Mouse (Mus musculus) erythroid progenitor cell, adult 5-6 weeks (primary cell): ENCODE results near the gene Tlx2. TPM values are rescaled to one million over a fixed set of nuclear protein-coding genes. Genes with fewer than 3 reads are reported as not detected.

Experiments
- ATAC-seq: replicated peaks from 2 replicates; pipeline ENCODE4 v1.8.0; 2016; ENCODE audit warnings: moderate number of reproducible peaks, mild to moderate bottlenecking, moderate TSS enrichment, inconsistent platforms; ENCODE audit not compliant: poor library complexity, low FRiP score, severe bottlenecking
- total RNA-seq, 2 experiments: library from RNA; stranded (forward) in 1 of 2; stranded (reverse) in 1 of 2; fragments of 150-400 nt in 1 of 2; fragments of 186-747, 209-891 nt in 1 of 2; gene quantifications; 2 replicates each; pipeline versions ENCODE4 v1.2.3 to v1.2.4; 2015 to 2017; ENCODE audit warnings: low replicate concordance in 2 of 2

Tlx2 gene
- not detected in 2 replicates for total RNA-seq (2015; ENCODE audit: low replicate concordance)
- not detected in 2 replicates for total RNA-seq (2017; ENCODE audit: low replicate concordance)

DNA sequence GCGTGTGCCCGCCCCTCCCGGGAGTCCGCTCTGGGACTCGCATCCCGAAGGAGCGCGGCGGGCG lies at the start of gene Tlx2:
Gene Tlx2, minus strand, starts transcription at position 47 of the 64 bp plus-strand sequence.
- no peak for ATAC-seq

DNA sequence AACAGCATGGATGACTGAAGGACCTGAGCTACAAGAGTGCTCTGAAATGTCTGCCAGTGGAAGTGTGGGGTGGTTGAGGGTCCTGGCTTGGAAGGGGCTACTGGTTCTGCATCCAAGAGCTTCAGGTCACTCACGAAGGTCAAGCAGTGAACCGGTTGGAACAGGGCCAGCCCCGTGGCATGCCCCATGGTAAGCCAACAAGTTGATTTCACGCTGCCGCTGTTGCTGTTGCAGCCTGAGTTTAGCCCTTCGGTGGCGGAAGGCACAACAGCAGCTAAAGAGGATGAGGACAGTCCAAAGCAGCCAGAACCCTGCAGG lies 49.6 kb upstream of the Tlx2 start:
- no peak for ATAC-seq

DNA sequence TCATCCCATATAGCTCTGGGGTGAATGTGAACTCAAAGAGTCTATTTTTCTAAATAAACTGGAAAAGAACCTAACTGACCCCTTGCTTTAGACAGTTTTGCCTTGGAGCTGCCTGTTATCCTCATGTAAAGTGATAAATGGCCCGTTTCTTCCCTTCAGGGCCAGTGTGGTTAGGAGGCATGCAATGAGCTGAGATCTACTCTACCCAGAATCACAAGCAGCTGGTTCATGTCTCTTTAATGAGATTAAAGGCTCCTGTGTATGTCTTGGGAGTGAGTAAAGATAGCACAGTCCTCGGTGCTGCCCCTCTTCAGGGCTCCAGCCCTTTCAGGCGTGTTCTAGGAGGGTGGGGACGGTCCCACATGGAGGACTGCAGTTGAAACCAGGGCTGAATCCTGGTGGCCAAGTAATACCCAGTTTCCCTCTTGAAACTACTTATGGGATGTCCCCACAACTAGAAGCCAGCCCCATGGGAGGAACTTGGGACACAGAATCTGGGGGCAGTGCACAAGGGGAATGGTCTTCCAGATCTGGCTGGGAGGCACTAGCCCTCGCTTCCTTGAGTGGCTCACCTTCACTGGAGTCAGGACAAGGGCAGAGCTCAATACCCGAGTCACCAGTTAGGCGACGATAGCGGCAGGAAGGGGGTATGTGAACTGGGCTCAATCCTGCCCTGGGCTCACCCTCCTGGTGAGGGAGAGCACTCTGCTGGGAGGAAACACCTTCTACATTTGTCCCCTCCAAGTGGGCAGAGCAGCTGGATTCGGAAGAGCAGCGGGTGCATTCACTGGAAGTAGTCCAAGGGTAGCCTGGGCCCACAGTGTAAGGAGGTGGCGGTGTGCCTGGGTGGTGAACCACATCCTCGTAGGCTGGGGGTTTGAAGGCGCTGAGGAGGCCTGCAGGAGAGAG lies 49.0 kb upstream of the Tlx2 start:
- ATAC-seq: no peak

DNA sequence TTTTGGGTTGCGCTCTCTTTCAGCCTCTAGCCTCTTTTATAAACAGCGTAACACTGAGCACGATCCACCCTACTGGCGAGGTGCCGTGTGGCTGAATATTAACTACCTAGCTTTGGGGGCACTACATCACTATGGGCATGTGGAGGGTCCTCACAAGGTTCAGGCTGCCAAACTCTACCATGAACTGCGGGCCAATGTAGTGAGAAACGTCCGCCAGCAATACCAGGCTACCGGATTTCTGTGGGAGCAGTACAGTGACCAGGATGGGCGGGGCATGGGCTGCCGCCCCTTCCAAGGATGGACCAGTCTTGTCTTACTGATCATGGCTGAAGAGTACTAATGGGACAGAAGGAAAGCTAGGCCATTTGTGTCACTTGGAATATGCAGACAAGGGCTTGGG lies 48.3 kb upstream of the Tlx2 start:
- ATAC-seq: no peak

DNA sequence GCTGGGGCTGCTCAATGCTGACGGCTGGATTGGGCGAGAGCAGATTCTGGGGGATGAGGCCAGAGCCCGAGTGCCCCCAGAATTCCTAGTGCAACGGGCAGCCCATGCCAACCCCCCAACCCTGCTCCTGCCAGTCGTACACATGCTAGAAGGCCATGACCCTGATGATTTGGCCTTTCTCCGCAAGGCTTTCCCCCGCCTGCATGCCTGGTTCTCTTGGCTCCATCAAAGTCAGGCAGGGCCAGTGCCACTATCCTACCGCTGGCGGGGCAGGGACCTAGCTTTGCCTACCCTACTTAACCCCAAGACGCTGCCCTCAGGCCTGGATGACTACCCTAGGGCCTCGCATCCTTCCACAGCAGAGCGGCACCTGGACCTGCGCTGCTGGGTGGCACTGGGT lies 47.5 kb upstream of the Tlx2 start:
- no peak for ATAC-seq

DNA sequence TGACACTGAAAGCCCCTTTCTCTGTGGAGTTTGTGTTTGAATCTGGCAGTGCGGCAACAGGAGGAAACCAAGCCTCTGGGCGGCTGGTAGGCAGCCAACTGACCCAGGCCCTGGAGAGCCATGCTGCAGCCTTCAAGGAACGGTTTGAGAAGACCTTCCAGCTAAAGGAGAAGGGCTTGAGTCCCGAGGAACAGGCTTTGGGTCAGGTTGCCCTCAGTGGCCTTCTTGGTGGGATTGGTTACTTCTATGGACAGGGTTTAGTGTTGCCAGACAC lies 47.0 kb upstream of the Tlx2 start:
- ATAC-seq: no peak

DNA sequence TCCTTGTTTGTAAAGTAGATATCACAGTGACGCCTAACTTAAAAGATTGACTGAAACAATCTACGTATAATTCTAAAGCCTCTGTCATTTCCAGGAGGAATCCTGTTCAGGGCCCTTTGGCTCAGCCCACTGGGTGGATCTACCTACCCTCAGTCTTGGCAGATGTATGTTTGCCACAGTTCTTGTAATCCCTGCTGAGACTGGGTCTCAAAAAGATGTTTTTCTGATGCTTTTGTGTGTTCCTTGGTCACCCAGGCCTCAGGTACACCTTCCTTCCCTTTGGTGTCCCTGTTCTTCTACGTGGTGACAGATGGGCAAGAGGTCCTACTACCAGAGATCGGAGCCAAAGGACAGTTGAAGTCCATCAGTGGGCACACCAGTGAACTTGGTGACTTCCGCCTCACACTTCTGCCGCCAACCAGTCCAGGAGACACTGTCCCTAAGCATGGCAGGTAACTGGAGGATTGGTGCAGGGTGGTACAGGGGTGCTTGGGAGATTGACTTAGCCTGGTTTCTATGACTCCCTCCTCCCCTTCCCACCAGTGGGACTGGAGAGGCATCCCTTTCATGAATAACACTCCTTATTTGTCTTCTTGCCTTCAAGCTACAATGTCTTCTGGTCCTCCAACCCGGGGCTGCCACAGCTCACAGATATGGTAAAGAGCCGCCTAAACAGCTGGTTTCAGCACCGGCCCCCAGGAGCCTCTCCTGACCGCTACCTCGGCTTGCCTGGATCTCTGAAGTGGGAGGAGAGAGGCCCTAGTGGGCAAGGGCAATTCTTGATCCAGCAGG lies 46.5 kb upstream of the Tlx2 start:
- ATAC-seq: no peak

DNA sequence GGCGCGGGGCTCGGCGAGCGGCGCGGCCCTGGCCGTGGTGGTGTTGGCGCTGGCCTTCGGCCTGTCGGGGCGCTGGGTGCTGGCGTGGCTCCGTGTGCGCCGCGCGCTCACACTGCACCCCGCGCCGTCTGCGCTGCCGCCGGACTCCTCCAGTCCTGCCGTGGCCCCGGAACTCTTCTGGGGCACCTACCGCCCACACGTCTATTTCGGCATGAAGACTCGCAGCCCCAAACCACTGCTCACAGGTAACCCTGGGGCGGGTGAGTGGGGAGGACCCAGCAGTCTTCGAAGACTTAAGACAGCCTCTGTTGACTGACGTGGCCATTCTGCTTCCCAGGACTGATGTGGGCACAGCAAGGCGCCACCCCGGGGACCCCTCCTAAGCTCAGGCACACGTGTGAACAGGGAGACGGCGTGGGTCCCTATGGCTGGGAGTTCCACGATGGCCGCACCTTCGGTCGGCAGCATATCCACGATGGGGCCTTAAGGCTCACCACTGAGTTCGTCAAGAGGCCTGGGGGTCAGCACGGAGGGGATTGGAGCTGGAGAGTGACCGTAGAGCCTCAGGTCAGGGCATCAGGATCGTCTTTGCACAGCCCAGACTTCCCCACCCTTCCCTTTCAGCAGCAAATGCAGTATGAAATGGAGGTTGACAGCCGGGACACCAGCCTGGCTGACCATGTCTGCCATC lies 45.7 kb upstream of the Tlx2 start:
- ATAC-seq: peak; percentile 11; the same call in 1 of the 2 replicates

DNA sequence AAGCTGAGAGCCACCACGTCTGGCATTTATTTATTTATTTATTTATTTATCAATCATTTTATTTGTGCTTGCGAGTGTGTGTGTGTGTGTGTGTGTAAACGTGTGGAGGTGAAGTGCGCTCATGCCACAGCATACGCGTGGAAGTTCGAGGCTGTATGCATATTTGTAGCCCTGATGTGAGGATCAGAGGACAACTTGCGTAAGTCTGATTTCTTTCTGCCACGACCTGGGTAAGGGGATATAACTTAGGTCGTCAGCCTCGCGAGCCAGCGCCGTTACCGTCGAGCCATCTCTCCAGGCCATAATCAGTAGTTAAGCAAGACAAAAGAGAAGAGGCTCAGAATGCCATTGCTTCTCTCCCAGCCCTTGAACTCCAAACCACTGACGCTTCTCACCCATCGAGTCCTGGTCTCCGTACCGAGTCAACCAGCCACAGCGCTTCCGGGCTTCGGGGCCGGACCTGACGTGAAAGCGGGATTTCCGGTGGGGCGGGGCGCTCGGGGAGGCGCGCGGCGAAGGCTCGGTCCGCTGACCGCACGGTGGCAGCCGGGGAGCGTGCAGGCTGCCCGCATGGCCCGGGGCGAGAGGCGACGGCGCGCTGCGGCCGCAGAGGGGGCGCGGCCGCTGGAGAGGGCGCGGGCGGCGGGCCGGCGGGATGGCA lies 45.0 kb upstream of the Tlx2 start, which contains the start of gene Mogs:
Gene Mogs, plus strand, starts transcription at position 486 of the 661 bp plus-strand sequence.
- peak; percentile 92 for ATAC-seq

DNA sequence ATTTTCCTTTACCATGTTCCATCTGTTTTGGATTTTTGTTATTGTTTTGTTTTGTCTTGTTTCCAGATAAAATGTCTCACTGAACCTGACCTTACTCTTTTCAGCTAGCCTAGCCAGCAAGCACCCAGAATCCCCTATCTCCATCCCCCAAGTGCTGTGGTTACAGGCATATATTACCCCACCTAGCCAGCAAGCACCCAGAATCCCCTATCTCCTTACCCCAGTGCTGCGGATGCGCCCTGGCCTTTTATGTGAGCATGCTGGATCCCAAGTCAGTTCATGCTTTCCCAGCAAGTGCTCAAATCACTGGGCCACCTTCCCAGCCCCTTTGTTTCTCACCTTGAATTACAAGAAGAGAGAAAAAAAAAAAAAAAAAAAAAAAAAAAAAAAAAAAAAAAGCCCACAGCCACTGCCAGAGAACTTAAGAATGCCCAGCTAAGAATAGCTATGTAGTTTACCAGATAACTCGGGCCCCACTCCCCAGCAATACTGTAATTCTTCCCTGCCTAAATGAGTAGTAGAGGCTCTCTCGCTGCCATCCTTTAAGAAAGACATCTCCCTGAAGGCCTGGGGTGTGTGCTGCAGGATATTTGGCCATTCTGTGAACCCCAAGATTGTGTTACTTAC lies 41.5 kb upstream of the Tlx2 start:
- ATAC-seq: no peak

DNA sequence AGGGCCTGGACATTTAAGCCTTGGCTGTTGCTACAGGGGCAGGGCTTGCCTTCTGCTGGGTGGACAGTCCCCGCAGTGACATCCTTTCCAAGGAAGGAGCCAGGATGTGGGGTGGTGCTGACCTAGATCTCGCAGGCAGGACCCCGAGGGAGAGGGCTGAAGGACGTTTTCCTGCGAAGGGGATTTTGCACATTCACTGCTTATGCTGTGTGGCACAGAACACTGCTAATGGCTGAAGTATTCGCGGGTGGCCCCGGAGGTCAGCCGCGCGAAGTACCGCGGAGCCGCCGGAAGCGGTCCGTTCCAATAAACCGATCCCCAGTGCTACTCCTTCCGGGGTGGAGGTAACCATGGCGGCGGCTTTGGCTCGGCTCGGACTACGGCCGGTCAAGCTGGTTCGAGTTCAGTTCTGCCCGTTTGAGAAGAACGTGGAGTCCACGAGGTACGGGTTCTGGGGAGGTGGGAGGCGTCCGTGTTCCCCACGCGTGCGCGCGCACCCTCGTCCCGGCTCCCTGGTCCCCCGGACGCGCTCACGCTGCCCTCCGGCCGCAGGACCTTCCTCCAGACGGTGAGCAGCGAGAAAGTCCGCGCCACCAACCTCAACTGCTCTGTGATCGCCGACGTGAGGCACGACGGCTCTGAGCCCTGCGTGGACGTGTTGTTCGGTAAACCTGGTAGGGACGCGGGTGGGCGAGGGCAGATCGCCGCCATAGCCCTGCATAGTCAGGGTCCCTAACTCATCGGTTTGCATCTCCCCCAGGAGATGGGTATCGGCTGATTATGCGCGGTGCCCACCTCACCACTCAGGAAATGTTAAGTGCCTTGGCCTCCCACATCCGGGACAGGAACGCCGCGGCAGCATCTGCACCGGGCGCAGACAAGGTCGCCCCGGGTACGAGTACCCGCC lies 38.9 kb upstream of the Tlx2 start, which contains the start of gene Mrpl53:
Gene Mrpl53, plus strand, starts transcription at position 279 of the 907 bp plus-strand sequence.
- ATAC-seq: peak; percentile 76

DNA sequence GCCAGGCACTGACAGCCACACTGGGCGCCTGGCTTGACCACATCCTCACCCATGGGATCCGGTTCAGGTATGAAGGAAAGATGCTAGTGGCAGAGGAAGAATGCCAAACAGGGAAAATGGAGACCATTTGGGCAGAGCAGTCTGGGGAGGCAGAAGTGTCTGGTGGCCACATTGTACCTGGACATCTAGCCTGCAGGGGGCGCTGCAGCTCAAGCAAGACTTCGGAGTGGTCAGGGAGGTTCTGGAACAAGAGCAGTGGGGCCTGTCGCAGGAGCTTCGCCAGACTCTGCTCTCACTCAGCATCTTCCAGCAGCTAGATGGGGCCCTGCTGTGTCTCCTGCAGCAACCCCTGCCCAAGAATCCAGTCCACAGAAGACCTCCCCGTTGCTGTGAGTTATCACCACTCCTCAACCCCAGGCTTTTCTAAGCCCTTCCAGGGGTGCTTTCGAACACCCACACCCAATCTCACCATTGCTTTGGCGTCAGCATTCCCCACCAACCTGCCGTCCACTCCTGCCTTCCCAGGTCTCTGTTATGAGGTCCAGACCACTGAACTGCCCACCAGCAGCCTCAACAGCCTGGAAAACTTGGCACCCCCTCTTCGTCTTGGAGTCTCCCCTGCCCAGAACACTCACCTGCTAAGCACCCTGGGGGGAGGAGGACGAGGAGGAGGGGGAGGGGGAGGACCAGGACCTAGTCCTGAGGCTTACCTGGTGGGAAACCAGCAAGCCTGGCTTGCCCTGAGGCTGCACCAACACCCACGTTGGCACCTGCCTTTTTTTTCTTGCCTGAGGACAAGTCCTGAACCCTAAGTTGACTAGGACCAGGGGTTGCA lies 37.7 kb upstream of the Tlx2 start:
- ATAC-seq: peak; percentile 74

DNA sequence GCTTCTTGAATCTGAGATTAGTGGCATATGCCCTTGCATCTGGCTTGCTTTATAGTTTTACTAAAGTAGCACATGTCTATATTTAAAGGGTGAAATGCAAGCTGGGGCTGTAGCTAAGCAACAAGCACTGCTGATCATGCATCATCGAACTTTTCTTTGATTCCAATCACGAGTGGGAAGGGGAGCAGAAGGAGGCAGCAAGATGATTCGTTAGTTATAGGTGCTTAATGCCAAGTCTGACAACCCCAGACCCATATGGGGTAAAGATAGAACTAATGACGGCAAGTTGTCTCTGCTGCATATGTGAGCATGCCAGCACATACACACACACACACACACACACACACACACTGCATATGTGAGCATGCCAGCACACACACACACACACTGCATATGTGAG lies 34.1 kb upstream of the Tlx2 start:
- ATAC-seq: no peak

DNA sequence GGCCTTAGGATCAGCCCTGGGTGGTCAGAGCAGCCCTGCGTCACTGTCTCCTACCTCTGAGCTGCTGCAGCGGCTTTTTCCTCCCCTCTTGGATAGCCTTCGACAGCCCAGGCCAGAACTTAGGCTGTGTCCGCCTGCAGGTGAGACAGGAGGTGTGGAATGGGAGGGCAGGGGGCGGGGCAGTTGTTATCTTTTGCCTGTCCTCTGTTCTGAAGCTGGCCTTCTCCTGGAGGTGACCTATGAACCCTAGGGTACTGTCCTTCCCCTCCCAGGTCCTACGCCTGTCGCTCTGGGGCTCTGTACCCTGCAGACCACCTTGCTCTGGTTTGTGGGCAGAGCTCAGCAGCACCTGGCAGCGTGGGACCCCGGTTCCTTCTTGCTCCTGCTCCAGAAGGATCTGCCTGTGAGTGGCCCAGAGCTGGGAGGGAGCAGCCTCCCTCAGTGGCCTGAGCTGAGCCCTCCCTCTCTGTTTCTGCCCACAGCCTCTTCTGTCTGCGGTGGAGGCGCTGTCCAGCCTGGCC lies 33.1 kb upstream of the Tlx2 start:
- ATAC-seq: no peak

DNA sequence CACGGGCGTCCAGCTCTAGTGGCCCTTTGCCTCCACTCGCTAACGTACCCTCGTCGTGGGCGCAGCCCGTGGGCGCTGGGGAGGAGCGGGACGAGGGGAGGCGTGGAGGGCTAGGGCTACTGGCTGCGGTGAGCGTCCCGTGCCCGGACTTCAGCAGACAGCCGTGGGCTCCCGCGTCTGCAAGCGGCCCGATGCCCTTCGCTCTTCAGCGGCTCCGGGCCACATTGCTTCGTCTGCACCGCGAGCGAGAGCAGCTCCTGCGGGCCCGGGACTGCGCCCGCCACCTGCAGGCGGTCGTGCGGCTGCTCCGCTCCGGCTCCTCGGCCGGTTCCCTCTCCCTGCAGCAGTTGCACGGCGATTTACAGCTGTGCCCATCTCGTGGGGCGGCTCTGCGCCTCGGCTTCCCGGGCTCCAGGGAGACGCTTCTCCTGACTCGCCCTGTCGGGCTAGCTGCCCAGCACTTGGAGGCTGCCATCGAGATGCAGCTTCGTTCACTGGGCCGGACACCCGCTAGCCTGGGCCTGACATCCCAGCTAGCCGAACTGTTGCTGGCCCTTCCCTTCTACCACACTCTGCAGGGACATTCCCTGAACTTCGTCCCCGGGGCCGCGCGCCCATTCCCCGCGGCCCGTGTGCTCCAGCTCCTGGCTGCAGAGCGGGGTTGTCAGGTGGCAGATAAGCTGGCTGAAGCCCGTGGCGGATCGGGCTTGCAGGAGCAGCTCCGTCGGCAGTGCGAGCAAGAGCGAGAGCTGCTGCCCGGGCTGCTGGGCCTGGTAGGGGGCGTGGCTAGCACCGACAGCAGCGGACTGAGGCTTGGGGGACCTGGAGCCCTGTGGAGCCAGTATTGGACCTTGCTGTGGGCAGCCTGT lies 31.8 kb upstream of the Tlx2 start:
- ATAC-seq: peak; percentile 82

DNA sequence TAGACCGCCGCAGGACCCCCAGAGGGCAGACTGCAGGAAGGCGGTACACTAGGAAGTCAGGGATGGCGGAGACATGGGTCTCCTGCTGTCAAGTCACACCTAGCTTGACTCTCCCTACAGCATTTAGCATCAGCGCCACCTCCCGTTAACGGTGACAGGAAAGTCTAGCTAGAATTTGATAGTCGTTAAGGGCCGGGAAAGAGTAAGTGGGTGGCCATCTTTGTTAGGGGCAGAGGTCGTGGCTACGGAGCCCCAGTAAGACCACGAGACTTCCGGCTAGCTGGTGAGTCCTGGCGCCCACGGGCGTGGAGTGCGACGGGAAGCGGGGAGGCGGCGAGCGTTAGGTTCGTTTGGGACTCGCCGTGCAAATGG lies 31.2 kb upstream of the Tlx2 start, which contains the start of the genes Ccdc142 and Gm42688:
Gene Ccdc142, plus strand, starts transcription at position 286 of the 372 bp plus-strand sequence.
Gene Gm42688, plus strand, starts transcription at position 302 of the 372 bp plus-strand sequence.
- peak; percentile 87 for ATAC-seq

DNA sequence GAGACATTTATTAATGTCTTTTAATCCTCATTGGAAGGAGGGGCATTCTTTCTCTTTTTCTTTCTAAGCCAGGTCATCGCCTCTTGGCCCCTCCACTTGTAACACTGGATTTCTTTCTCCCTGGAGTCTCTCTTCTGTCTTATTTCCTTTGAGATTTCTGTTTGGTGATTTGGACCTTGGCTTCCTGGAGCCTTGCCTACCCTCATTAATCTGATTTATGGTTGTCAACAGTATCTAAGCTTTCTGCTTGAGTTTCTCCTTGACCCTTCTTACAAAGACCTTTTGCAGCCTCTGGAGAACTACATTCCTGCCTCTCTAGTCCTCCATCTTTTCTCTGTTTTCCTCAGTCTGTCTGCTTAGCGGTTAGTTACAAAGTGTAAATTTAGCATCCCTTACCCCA lies 28.3 kb upstream of the Tlx2 start:
- no peak for ATAC-seq
